Mouse (Mus musculus) hindbrain, embryonic 16.5 days (tissue): ENCODE results near the gene Lrrc42. TPM values are rescaled to one million over a fixed set of nuclear protein-coding genes. Genes with fewer than 3 reads are reported as not detected.

Source experiments
- ATAC-seq: fragments of 200-750 bp; cut with Nextera tagmentation; 2 replicates; pipeline ENCODE4 v1.8.0; 2017; ENCODE audit warnings: moderate TSS enrichment, moderate library complexity
- H3K27ac ChIP-seq: fragments of 300-500 bp; sonication (generic); 2 replicates; pipeline ENCODE4 v1.5.1; 2014; ENCODE audit warnings: low read depth, mild to moderate bottlenecking, control low read depth, low read length, moderate library complexity
- H3K27me3 ChIP-seq: fragments of 300-500 bp; sonication (generic); replicated peaks from 2 replicates; pipeline ENCODE4 v1.6.1; 2014; ENCODE audit warnings: low read length; ENCODE audit not compliant: control insufficient read depth, insufficient read depth
- H3K36me3 ChIP-seq: fragments of 300-500 bp; sonication (generic); 2 replicates; pipeline ENCODE4 v1.6.1; 2014; ENCODE audit warnings: mild to moderate bottlenecking, low read length, moderate library complexity, mixed read lengths; ENCODE audit not compliant: control insufficient read depth, insufficient read depth
- H3K4me1 ChIP-seq: fragments of 300-500 bp; sonication (generic); 2 replicates; pipeline ENCODE4 v1.6.1; 2014; ENCODE audit warnings: low read depth, low read length; ENCODE audit not compliant: control insufficient read depth, insufficient read depth
- H3K4me2 ChIP-seq: fragments of 300-500 bp; sonication (generic); 2 replicates; pipeline ENCODE4 v1.6.1; 2014; ENCODE audit warnings: mild to moderate bottlenecking, low read length, control low read depth, moderate library complexity
- H3K4me3 ChIP-seq: fragments of 300-500 bp; sonication (generic); 2 replicates; pipeline ENCODE4 v1.5.1; 2014; ENCODE audit warnings: mild to moderate bottlenecking, low read length, control low read depth, moderate library complexity
- H3K9ac ChIP-seq: fragments of 300-500 bp; sonication (generic); 2 replicates; pipeline ENCODE4 v1.6.1; 2014; ENCODE audit warnings: low read depth, mild to moderate bottlenecking, control low read depth, low read length, moderate library complexity
- H3K9me3 ChIP-seq: fragments of 300-500 bp; sonication (generic); 2 replicates; pipeline ENCODE4 v1.6.1; 2014; ENCODE audit warnings: mild to moderate bottlenecking, low read length, moderate library complexity; ENCODE audit not compliant: control insufficient read depth
- WGBS: fragments of 180-500 bp; shearing (Covaris S2); extraction: QIAGEN DNeasy Blood & Tissue Kit; methylation state at CpG from one replicate; pipeline ENCODE4 v1.1.7; 2014; 5-methylcytosine and 5-hydroxymethylcytosine counted together
- polyA plus RNA-seq: library from polyadenylated mRNA; unstranded; fragments of >200 nt; fragmentation: Nextera tagmentation; extraction: Ambion mirVana; gene quantifications from 2 replicates; pipeline ENCODE4 v1.2.1, GENCODE M21; 2015

Lrrc42 gene
- polyA plus RNA-seq, 1 experiment from 2014 or later, result 54.7 TPM

GRCm38 (mm10) chr4:107185703-107186102 is 67.6 kb downstream of the Lrrc42 start:
- peaks cover 20% of the 10 kb centered on the region for H3K36me3 ChIP-seq
- WGBS, result 65% methylated on average over 3 of the region's 3 CpGs

More at GRCm38 (mm10) chr4:107185703-107186102, 67.6 kb downstream of the Lrrc42 start:
- no peak overlapping the region for H3K27ac ChIP-seq
- H3K4me2 ChIP-seq, result no peak overlapping the region
- H3K4me3 ChIP-seq, result no peak overlapping the region
- peaks cover 15% of the 10 kb centered on the region for H3K4me1 ChIP-seq
- H3K9ac ChIP-seq, result no peak overlapping the region
- H3K27me3 ChIP-seq, result no peaks in the 10 kb centered on the region
- no peak for ATAC-seq
- H3K9me3 ChIP-seq, result no peaks in the 10 kb centered on the region

Other genes with a start within 250 kb of the Lrrc42 start
- gene Mrpl37, start 186.7 kb downstream of the Lrrc42 start, polyA plus RNA-seq, result 83.2 and 86.8 TPM in 2 replicates
- gene Cyb5rl, start 186.5 kb downstream of the Lrrc42 start, polyA plus RNA-seq, result 4.4 and 4.7 TPM in 2 replicates
- 0.08 TPM in 1 of 2 replicates, not detected in the other for gene Cdcp2, start 156.6 kb downstream of the Lrrc42 start, polyA plus RNA-seq
- 383 and 394 TPM in 2 replicates for gene Tmem59, start 75.1 kb downstream of the Lrrc42 start, polyA plus RNA-seq
- gene Tceanc2, start 74.4 kb downstream of the Lrrc42 start, polyA plus RNA-seq, result 16.5 and 26.4 TPM in 2 replicates
- gene Ldlrad1, start 44.4 kb downstream of the Lrrc42 start, polyA plus RNA-seq, result not detected in 2 replicates
- 31.1 and 36.8 TPM in 2 replicates for gene Hspb11, start 61 bp upstream of the Lrrc42 start, polyA plus RNA-seq
- gene Dio1, start 53.6 kb upstream of the Lrrc42 start, polyA plus RNA-seq, result not detected in 2 replicates
- gene Yipf1, start 60.8 kb upstream of the Lrrc42 start, polyA plus RNA-seq, result 66.0 and 66.1 TPM in 2 replicates
- gene Ndc1, start 114.3 kb upstream of the Lrrc42 start, polyA plus RNA-seq, result 18.2 and 21.1 TPM in 2 replicates
- 1.3 and 2.4 TPM in 2 replicates for gene Glis1, start 181.1 kb upstream of the Lrrc42 start, polyA plus RNA-seq